25 mouse cellular contexts compared by ENCODE assay signal in the genomic region with DNA sequence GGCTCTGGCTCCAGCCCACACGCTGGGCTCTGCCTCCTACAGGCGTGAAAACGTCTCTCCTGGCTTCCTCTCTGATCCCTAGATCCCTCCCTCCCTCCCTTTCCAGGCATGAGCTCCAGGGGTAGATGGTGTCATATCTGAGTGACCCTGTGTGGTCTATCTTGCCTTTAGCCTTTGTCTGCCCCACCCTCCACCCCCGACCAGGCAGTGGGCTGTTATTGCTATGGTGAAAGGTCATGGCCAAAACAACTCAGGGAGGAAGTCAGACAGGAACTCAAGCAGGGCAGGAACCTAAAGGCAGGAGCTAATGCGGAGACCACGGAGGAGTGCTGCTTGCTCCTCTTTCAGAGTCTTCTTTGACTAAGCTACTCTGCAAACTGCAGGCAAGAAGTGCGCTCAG. TPM values are rescaled to one million over a fixed set of nuclear protein-coding genes. Genes with fewer than 3 reads are reported as not detected.
DNase-seq lines count a peak whose midpoint lies in the region; ATAC-seq and TF ChIP-seq lines count a peak whose summit lies in the region.
"Had no signal": no experiment of that assay in that cellular context is flagged by ENCODE, and none has a peak within 500 bp of the region (broad histone marks: within the 10 kb centered on the region; RNA-seq: fewer than 3 reads in every experiment).

No protein-coding gene starts in this region.

- no peaks in the 10 kb centered on the region for H3K36me3 ChIP-seq in heart, embryonic 11.5 days (ENCODE audit: control insufficient read depth, insufficient read depth, low read length)
- no peaks in the 10 kb centered on the region for H3K36me3 ChIP-seq in heart, postnatal 0 days (replicated peaks; ENCODE audit: control insufficient read depth, insufficient read depth, low read length)
- H3K36me3 ChIP-seq in E14TG2a.4 (ENCODE audit: insufficient read depth, low read length): no peaks in the 10 kb centered on the region
- no peaks in the 10 kb centered on the region for H3K36me3 ChIP-seq in forebrain, embryonic 10.5 days (replicated peaks)
- H3K36me3 ChIP-seq: embryonic facial prominence, embryonic 12.5 days; limb, embryonic 15.5 days; lung, embryonic 15.5 days had no signal

- no peak for ATAC-seq in heart, embryonic 11.5 days (replicated peaks; ENCODE audit: insufficient number of reproducible peaks, low FRiP score, low TSS enrichment)
- ATAC-seq in heart, postnatal 0 days (ENCODE audit: insufficient read depth, low read depth): 0 out of 2 replicates have a peak, but pooled peaks have one; percentile 38
- ATAC-seq: forebrain, embryonic 13.5 days; hindbrain, postnatal 0 days; midbrain, embryonic 16.5 days had no signal

- no peak overlapping the region for H3K9ac ChIP-seq in heart, embryonic 11.5 days (ENCODE audit: low read depth, low read length)
- H3K9ac ChIP-seq in heart, postnatal 0 days (replicated peaks; ENCODE audit: low read depth, low read length): no peak overlapping the region
- H3K9ac ChIP-seq: embryonic facial prominence, embryonic 12.5 days; forebrain, embryonic 13.5 days; limb, embryonic 15.5 days; liver, embryonic 14.5 days; lung, embryonic 15.5 days had no signal

- peak overlapping the region; percentile 31 for H3K4me2 ChIP-seq in heart, embryonic 11.5 days
- H3K4me2 ChIP-seq in heart, postnatal 0 days (ENCODE audit: low read depth, low read length): peak overlapping the region; percentile 12; the same call in 1 of the 2 replicates
- H3K4me2 ChIP-seq: embryonic facial prominence, embryonic 12.5 days; forebrain, embryonic 13.5 days; limb, embryonic 15.5 days; lung, embryonic 15.5 days had no signal

- H3K4me3 ChIP-seq in heart, embryonic 11.5 days (ENCODE audit: low read depth, low read length): no peak overlapping the region
- H3K4me3 ChIP-seq in heart, postnatal 0 days (ENCODE audit: low read depth, low read length): no peak overlapping the region
- peak overlapping the region; percentile 49; the same call in 1 of the 2 replicates for H3K4me3 ChIP-seq in E14TG2a.4 (replicated peaks; ENCODE audit: low read length)
- no peak overlapping the region for H3K4me3 ChIP-seq in forebrain, embryonic 10.5 days
- H3K4me3 ChIP-seq: embryonic facial prominence, embryonic 12.5 days; forebrain, embryonic 13.5 days; left cerebral cortex, adult 2 months; limb, embryonic 15.5 days; lung, embryonic 15.5 days; megakaryocyte, embryonic 14.5 days had no signal

- TF ChIP-seq CTCF in heart, postnatal 0 days (IDR thresholded peaks at IDR 0.05; ENCODE audit: low read depth): no peak
- no peak for TF ChIP-seq CTCF in E14TG2a.4 (conservative IDR thresholded peaks at IDR 0.05; ENCODE audit: low read length)

- H3K27ac ChIP-seq in heart, embryonic 11.5 days (ENCODE audit: low read depth, low read length): peak overlapping the region; percentile 59; the same call in 1 of the 2 replicates
- no peak overlapping the region for H3K27ac ChIP-seq in heart, postnatal 0 days (ENCODE audit: low read depth)
- H3K27ac ChIP-seq in forebrain, embryonic 10.5 days: no peak overlapping the region
- H3K27ac ChIP-seq: embryonic facial prominence, embryonic 12.5 days; forebrain, embryonic 13.5 days; hindbrain, postnatal 0 days; kidney, postnatal 0 days; left cerebral cortex, adult 2 months; limb, embryonic 15.5 days; liver, embryonic 14.5 days; lung, embryonic 15.5 days had no signal

- TF ChIP-seq EP300 in heart, postnatal 0 days (IDR thresholded peaks at IDR 0.05; ENCODE audit: low read depth): no peak

- peaks cover 21% of the 10 kb centered on the region; the same call in 1 of the 2 replicates for H3K4me1 ChIP-seq in heart, embryonic 11.5 days (ENCODE audit: control insufficient read depth, insufficient read depth, low read length)
- H3K4me1 ChIP-seq in heart, postnatal 0 days (ENCODE audit: control insufficient read depth, insufficient read depth): 0 out of 2 replicates have a peak, but pooled peaks cover 5% of the 10 kb centered on the region
- H3K4me1 ChIP-seq in E14TG2a.4 (replicated peaks; ENCODE audit: low read depth, low read length): peaks cover 66% of the 10 kb centered on the region
- peaks cover 56% of the 10 kb centered on the region for H3K4me1 ChIP-seq in forebrain, embryonic 10.5 days

- no peaks in the 10 kb centered on the region for H3K9me3 ChIP-seq in heart, embryonic 11.5 days (replicated peaks; ENCODE audit: control insufficient read depth, low read length)
- no peaks in the 10 kb centered on the region for H3K9me3 ChIP-seq in heart, postnatal 0 days (replicated peaks; ENCODE audit: control insufficient read depth, low read length)
- no peaks in the 10 kb centered on the region for H3K9me3 ChIP-seq in E14TG2a.4 (ENCODE audit: low read length)
- no peaks in the 10 kb centered on the region for H3K9me3 ChIP-seq in forebrain, embryonic 10.5 days
- H3K9me3 ChIP-seq: embryonic facial prominence, embryonic 12.5 days; forebrain, embryonic 13.5 days; limb, embryonic 15.5 days; lung, embryonic 15.5 days had no signal

- DNase-seq in heart, adult 11 months: no peak
- DNase-seq in heart, postnatal 0 days (ENCODE audit: low spot score): peak; percentile 12
- DNase-seq in heart, adult 9 months (ENCODE audit: low spot score in 2 of 2): no peak
- peak; percentile 85 for DNase-seq in ZHBTc4 (ENCODE audit: low read depth, low spot score)
- DNase-seq in forebrain, embryonic 10.5 days (ENCODE audit: extremely low spot score, low spot score): no peak
- no peak for DNase-seq in adrenal gland, postnatal 10 days
- DNase-seq: adrenal gland, postnatal 14 days; cerebellum, adult 2 months; cerebellum, postnatal 25 days; gastrocnemius, postnatal 36 days; kidney, adult 2 months; lung, postnatal 36 days had no signal

- 35% methylated on average over 7 of the region's 7 CpGs for WGBS in heart, embryonic 11.5 days (ENCODE audit: insufficient replicate concordance)
- WGBS in heart, postnatal 0 days: 35% methylated on average over 7 of the region's 7 CpGs
- 57% methylated on average over 7 of the region's 7 CpGs for WGBS in forebrain, embryonic 10.5 days

- 0 out of 2 replicates have a peak, but pooled peaks cover 4% of the 10 kb centered on the region for H3K27me3 ChIP-seq in heart, embryonic 11.5 days (ENCODE audit: control insufficient read depth, insufficient read depth, low read length)
- H3K27me3 ChIP-seq in heart, postnatal 0 days (ENCODE audit: control insufficient read depth, insufficient read depth, low read length): peaks cover 4% of the 10 kb centered on the region; the same call in 1 of the 2 replicates
- peaks cover 20% of the 10 kb centered on the region for H3K27me3 ChIP-seq in E14TG2a.4 (ENCODE audit: insufficient read depth, low read length)
- H3K27me3 ChIP-seq in forebrain, embryonic 10.5 days (ENCODE audit: poor library complexity, severe bottlenecking): peaks cover 44% of the 10 kb centered on the region
- H3K27me3 ChIP-seq: limb, embryonic 15.5 days; lung, embryonic 15.5 days had no signal

RNA-seq across cellular contexts. Expression of gene Cpne5, which starts 26.1 kb away (rescaled TPM):
- 24.0 and 28.8 TPM in 2 replicates for polyA plus RNA-seq in heart, embryonic 11.5 days (2014; fragmentation: Nextera tagmentation; extraction: Ambion mirVana)
- total RNA-seq in heart, postnatal 0 days (2014; rRNA removed; ENCODE audit: low replicate concordance): 3.6 and 9.7 TPM in 2 replicates
- 8.4 and 9.9 TPM in 2 replicates for polyA plus RNA-seq in heart, postnatal 0 days (2015; fragmentation: Nextera tagmentation; extraction: Ambion mirVana)
- 5.3 and 6.2 TPM in 2 replicates for polyA plus RNA-seq in forebrain, embryonic 10.5 days (2016; fragmentation: Nextera tagmentation; extraction: Ambion mirVana)
- 1 to 10 TPM; 1.0 to 1.6 TPM for total RNA-seq in adrenal gland, postnatal 10 days (2021)
- total RNA-seq: gastrocnemius, adult 18-20 months; gastrocnemius, postnatal 36 days had no signal

RNA-seq across cellular contexts. Expression of gene Ppil1, which starts 52.1 kb away (rescaled TPM):
- 117 and 135 TPM in 2 replicates for polyA plus RNA-seq in heart, embryonic 11.5 days (2014; fragmentation: Nextera tagmentation; extraction: Ambion mirVana)
- 46.3 and 64.4 TPM in 2 replicates for total RNA-seq in heart, postnatal 0 days (2014; rRNA removed; ENCODE audit: low replicate concordance)
- polyA plus RNA-seq in heart, postnatal 0 days (2015; fragmentation: Nextera tagmentation; extraction: Ambion mirVana): 75.5 and 78.5 TPM in 2 replicates
- polyA plus RNA-seq in forebrain, embryonic 10.5 days (2016; fragmentation: Nextera tagmentation; extraction: Ambion mirVana): 230 and 235 TPM in 2 replicates
- 10 to 100 TPM; 24.6 to 27.9 TPM for total RNA-seq in adrenal gland, postnatal 10 days (2021)

RNA-seq across cellular contexts. Expression of gene BC004004, which starts 56.8 kb away (rescaled TPM):
- 90.6 and 94.9 TPM in 2 replicates for polyA plus RNA-seq in heart, embryonic 11.5 days (2014; fragmentation: Nextera tagmentation; extraction: Ambion mirVana)
- 208 and 234 TPM in 2 replicates for total RNA-seq in heart, postnatal 0 days (2014; rRNA removed; ENCODE audit: low replicate concordance)
- polyA plus RNA-seq in heart, postnatal 0 days (2015; fragmentation: Nextera tagmentation; extraction: Ambion mirVana): 140 and 155 TPM in 2 replicates
- polyA plus RNA-seq in forebrain, embryonic 10.5 days (2016; fragmentation: Nextera tagmentation; extraction: Ambion mirVana): 54.6 and 56.6 TPM in 2 replicates
- total RNA-seq in adrenal gland, postnatal 10 days (2021): 100 to 1,000 TPM; 158 to 160 TPM

Comparison
In these comparisons a context has a peak if more than half of its experiments do, and no peak if none do; other contexts are left out.
1. DNase-seq: peak in heart, postnatal 0 days (single experiment) and ZHBTc4 (single experiment); none in heart, adult 11 months (single experiment), heart, adult 9 months (0 of 2), forebrain, embryonic 10.5 days (single experiment) and adrenal gland, postnatal 10 days (single experiment).